Mouse (Mus musculus) forebrain, embryonic 15.5 days (tissue): ENCODE measurements around the gene Phkg2. TPM values are rescaled to one million over a fixed set of nuclear protein-coding genes. Genes with fewer than 3 reads are reported as not detected.
A peak's percentile ranks its signal among the peaks of the same experiment; 100 is the strongest.
"Not testable (repeated sequence)": the region's sequence is repeated elsewhere in the genome, so short reads cannot be mapped to it uniquely, and the experiment has no call there.

Source experiments
- ATAC-seq: fragments of 200-750 bp; cut with Nextera tagmentation; replicated peaks from 2 replicates; pipeline ENCODE4 v1.8.0; 2017; ENCODE audit warnings: mild to moderate bottlenecking, moderate TSS enrichment, moderate library complexity
- H3K27ac ChIP-seq: fragments of 300-500 bp; sonication (generic); replicated peaks from 2 replicates; pipeline ENCODE4 v1.5.1; 2015; ENCODE audit warnings: mild to moderate bottlenecking, inconsistent platforms
- H3K27me3 ChIP-seq: fragments of 300-500 bp; sonication (generic); 2 replicates; pipeline ENCODE4 v1.6.1; 2015; ENCODE audit warnings: inconsistent platforms
- H3K36me3 ChIP-seq: fragments of 300-500 bp; sonication (generic); 2 replicates; pipeline ENCODE4 v1.6.1; 2015; ENCODE audit warnings: mild to moderate bottlenecking, inconsistent platforms
- H3K4me1 ChIP-seq: fragments of 300-500 bp; sonication (generic); 2 replicates; pipeline ENCODE4 v1.6.1; 2015; ENCODE audit warnings: inconsistent platforms
- H3K4me2 ChIP-seq: fragments of 300-500 bp; sonication (generic); replicated peaks from 2 replicates; pipeline ENCODE4 v1.6.1; 2015; ENCODE audit warnings: mild to moderate bottlenecking, inconsistent platforms
- H3K4me3 ChIP-seq: fragments of 300-500 bp; sonication (generic); 2 replicates; pipeline ENCODE4 v1.5.1; 2015; ENCODE audit warnings: mild to moderate bottlenecking, inconsistent platforms
- H3K9ac ChIP-seq: fragments of 300-500 bp; sonication (generic); replicated peaks from 2 replicates; pipeline ENCODE4 v1.6.1; 2015; ENCODE audit warnings: mild to moderate bottlenecking, inconsistent platforms
- H3K9me3 ChIP-seq: fragments of 300-500 bp; sonication (generic); 2 replicates; pipeline ENCODE4 v1.6.1; 2016; ENCODE audit warnings: inconsistent platforms
- WGBS: fragments of 180-500 bp; shearing (Covaris S2); methylation state at CpG from one replicate; pipeline ENCODE4 v1.1.7; 2015; ENCODE audit warnings: mixed read lengths; 5-methylcytosine and 5-hydroxymethylcytosine counted together
- polyA plus RNA-seq: library from polyadenylated mRNA; unstranded; fragments of >200 nt; fragmentation: Nextera tagmentation; extraction: Ambion mirVana; gene quantifications from 2 replicates; pipeline ENCODE4 v1.2.1, GENCODE M21; 2015

The Phkg2 gene
- polyA plus RNA-seq, 1 experiment from 2014 or later, result 62.3 TPM

DNA sequence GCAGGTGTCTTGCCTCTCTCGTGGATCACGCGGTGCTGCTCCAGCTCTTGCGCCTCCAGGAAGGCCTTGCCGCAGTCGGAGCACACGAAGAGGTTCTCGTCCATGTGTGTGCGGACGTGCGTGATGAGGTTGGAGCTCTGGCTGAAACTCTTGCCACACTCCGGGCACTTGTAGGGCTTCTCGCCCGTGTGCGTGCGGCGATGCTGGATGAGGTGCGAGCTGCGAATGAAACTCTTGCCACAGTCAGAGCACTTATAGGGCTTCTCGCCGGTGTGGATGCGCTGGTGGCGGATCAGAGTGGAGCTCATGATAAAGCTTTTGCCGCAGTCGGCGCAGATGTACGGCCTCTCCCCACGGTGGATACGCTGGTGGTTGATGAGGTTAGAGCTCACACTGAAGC, 37.9 kb downstream of the Phkg2 start:
- H3K36me3 ChIP-seq, result peaks cover 62% of the 10 kb centered on the region
- peaks cover 19% of the 10 kb centered on the region for H3K4me1 ChIP-seq
- H3K4me3 ChIP-seq, result no peak overlapping the region
- no peak overlapping the region for H3K9ac ChIP-seq
- no peak overlapping the region for H3K4me2 ChIP-seq
- no peak overlapping the region for H3K27ac ChIP-seq
- no peaks in the 10 kb centered on the region for H3K9me3 ChIP-seq
- WGBS, result 95% methylated on average over 29 of the region's 29 CpGs
- no peak for ATAC-seq
- no peaks in the 10 kb centered on the region for H3K27me3 ChIP-seq

DNA sequence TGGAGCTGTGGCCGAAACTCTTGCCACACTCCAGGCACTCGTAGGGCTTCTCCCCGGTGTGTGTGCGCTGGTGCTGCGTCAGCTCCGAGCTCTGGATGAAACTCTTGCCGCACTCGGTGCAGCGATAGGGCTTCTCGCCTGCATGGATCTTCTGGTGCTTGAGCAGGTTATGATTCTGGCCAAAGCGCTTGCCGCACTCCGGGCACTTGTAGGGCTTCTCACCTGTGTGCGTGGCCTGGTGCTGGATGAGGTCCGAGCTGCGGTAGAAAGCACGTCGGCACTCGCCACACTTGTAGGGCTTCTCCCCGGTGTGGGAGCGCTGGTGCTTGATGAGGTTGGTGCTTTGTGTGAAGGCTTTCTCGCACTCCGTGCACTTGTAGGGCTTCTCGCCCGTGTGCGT, 38.4 kb downstream of the Phkg2 start:
- Histone ChIP-seq H3K9ac (no peak overlapping the region), H3K4me1 (peaks cover 24% of the 10 kb centered on the region), H3K27ac (no peak overlapping the region), H3K27me3 (no peaks in the 10 kb centered on the region), H3K36me3 (peaks cover 61% of the 10 kb centered on the region), H3K4me2 (no peak overlapping the region), H3K4me3 (no peak overlapping the region), H3K9me3 (no peaks in the 10 kb centered on the region)
- WGBS, result 95% methylated on average over 26 of the region's 26 CpGs
- no peak for ATAC-seq

- Histone ChIP-seq H3K4me2 (peak overlapping the region; percentile 94), H3K4me1 (peaks cover 33% of the 10 kb centered on the region), H3K27ac (no peak overlapping the region), H3K36me3 (peaks cover 41% of the 10 kb centered on the region), H3K27me3 (no peaks in the 10 kb centered on the region), H3K9me3 (no peaks in the 10 kb centered on the region), H3K9ac (no peak overlapping the region), H3K4me3 (peak overlapping the region; percentile 100)
- WGBS, result 87% methylated on average over 8 of the region's 8 CpGs
- no peak for ATAC-seq
Observed at GRCm38 (mm10) chr7:127613501-127613900, 40.4 kb downstream of the Phkg2 start.

DNA sequence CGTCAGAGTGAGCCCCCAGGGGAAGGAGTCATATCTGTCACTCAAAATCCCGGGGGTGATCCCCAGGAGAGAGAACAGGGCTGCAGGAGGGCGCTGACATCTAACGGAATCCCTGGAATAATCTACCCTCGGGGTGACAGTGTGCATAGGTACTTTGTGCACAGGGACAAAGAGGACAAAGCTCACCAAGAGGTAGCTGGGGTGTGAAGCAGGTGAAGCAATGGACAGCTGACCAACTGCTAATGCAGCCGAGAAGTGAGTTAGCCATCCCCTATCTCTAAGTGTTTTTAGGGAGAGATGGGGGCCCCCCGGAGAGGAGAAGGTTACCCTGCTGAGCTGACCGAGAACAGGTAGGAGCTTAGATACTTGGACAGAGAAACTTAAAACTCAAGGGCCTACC, 41.0 kb downstream of the Phkg2 start:
- 0 out of 2 replicates have a peak overlapping the region, but pooled peaks have one; percentile 89 for H3K27ac ChIP-seq
- H3K4me1 ChIP-seq, result peaks cover 33% of the 10 kb centered on the region
- H3K4me3 ChIP-seq, result peak overlapping the region; percentile 100
- peak overlapping the region; percentile 94 for H3K4me2 ChIP-seq
- WGBS, result 19% methylated on average over 8 of the region's 8 CpGs
- no peak for ATAC-seq
- no peaks in the 10 kb centered on the region for H3K27me3 ChIP-seq
- H3K36me3 ChIP-seq, result peaks cover 36% of the 10 kb centered on the region
- peak overlapping the region; percentile 81 for H3K9ac ChIP-seq
- H3K9me3 ChIP-seq, result no peaks in the 10 kb centered on the region

- peak; percentile 36 for ATAC-seq
- peaks cover 33% of the 10 kb centered on the region for H3K4me1 ChIP-seq
- H3K27ac ChIP-seq, result peak overlapping the region; percentile 89
- H3K4me3 ChIP-seq, result peak overlapping the region; percentile 100
- no peaks in the 10 kb centered on the region for H3K9me3 ChIP-seq
- H3K4me2 ChIP-seq, result peak overlapping the region; percentile 94
- H3K36me3 ChIP-seq, result peaks cover 31% of the 10 kb centered on the region
- no peaks in the 10 kb centered on the region for H3K27me3 ChIP-seq
- H3K9ac ChIP-seq, result peak overlapping the region; percentile 81
- under 1% methylated on average over 40 of the region's 44 CpGs for WGBS
Observed at GRCm38 (mm10) chr7:127614511-127614890, 41.4 kb downstream of the Phkg2 start.

DNA sequence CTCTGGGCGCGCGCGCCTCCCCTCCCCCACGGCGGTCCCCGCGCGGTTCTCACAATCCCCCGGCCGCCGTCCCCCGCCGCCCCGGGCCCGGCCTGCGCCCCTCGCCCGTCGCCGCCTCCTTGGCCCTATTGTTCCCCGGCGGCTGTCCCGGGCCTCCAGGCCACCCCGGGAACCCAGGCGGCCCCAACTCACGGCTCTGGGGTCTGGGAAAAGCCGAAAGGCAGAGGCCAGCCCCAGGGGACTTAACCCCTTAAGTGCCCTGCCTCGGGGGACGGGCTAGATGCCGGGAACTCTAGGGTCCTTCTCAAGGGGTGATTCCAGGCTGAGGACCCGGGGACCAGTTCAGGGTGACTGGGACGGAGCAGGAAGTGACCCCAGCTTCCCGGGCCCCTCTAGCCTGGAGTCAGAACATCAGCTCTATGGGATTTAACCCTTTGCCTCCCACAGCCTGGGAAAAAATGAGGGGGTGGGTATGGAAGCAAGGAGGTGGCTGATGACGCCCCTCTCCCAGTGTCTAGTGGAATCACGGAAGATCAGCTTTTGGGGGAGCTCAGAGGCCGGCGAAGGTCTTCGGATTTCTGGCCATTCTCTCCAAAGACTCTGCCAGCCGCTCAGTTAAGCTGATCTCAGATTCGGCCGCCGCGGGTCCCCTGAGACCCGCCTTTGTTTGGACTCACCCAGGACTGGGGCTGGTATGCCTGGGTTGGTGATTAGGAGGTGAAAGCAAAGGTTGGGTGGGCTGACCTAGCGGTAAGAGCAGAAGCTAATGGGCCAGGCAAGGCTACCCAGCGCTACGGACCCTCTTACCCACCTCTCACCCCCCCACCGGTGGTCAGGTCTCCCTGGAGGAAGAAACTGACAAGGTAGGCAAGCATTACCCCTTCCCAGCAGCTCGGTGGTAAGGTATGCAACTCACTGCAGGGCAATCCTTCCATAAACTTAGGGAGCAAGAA, 42.0 kb downstream of the Phkg2 start, which contains the start of gene Zfp629:
Gene Zfp629, minus strand, starts transcription at position 907 of the 953 bp plus-strand sequence.
- peak within 1 kb of the TSS; percentile 81 for H3K9ac ChIP-seq
- H3K27ac ChIP-seq, result peak within 1 kb of the TSS; percentile 89
- H3K4me1 ChIP-seq, result peaks cover 33% of the 10 kb centered on the region
- peaks cover 26% of the 10 kb centered on the region for H3K36me3 ChIP-seq
- WGBS, result under 1% methylated on average over 50 of the region's 50 CpGs
- no peaks in the 10 kb centered on the region for H3K27me3 ChIP-seq
- peak within 1 kb of the TSS; percentile 94 for H3K4me2 ChIP-seq
- peak within 1 kb of the TSS; percentile 100 for H3K4me3 ChIP-seq
- ATAC-seq, result peak; percentile 91
- no peaks in the 10 kb centered on the region for H3K9me3 ChIP-seq

DNA sequence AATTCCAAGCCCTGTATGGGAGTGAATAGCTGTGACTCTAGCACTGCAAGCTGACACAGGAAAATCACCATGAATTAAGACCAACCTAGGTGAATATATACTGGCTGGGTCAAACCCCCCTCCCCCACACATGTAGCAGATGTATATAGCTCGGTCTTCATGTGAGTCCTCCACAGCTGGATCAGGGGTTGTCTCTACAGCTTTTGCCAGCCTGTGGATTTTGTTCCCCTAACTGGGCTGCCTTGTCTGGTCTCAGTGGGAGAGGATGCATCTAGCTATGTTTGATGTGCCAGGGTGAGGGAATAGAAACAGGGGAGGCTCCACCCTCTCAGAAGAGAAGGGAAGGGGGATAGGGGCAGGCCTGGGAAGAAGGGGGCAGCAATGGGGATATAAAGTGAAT, 43.2 kb downstream of the Phkg2 start:
- Histone ChIP-seq H3K9ac (0 out of 2 replicates have a peak overlapping the region, but pooled peaks have one; percentile 81), H3K27me3 (no peaks in the 10 kb centered on the region), H3K9me3 (no peaks in the 10 kb centered on the region), H3K36me3 (peaks cover 14% of the 10 kb centered on the region), H3K4me2 (peak overlapping the region; percentile 94), H3K4me1 (peaks cover 33% of the 10 kb centered on the region), H3K4me3 (peak overlapping the region; percentile 100), H3K27ac (no peak overlapping the region)
- ATAC-seq, result no peak
- WGBS, result 69% methylated on average over 1 of the region's 1 CpGs

DNA sequence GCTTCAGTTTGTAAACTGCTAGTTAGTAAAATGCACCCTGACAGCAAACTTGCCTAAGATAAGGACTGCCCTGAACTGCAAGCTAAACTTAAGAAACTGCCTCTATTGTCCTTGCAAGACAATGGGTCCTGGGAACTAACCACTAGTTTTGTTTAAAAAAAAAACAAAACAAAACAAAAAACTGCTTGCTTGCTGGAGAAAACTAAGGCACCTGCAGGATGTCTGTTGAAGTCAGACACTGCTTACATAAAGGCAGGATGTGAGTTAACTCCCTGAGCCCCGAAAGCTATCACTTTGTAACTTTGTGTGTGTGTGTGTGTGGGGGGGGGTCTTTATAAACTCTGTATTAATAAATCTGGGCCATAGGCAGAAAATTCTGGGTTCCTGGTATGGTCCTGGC, 43.7 kb downstream of the Phkg2 start:
- peaks cover 9% of the 10 kb centered on the region for H3K36me3 ChIP-seq
- no peaks in the 10 kb centered on the region for H3K9me3 ChIP-seq
- no peak for ATAC-seq
- no peak overlapping the region for H3K4me2 ChIP-seq
- WGBS, result 81% methylated on average over 1 of the region's 1 CpGs
- peaks cover 33% of the 10 kb centered on the region for H3K4me1 ChIP-seq
- H3K27me3 ChIP-seq, result no peaks in the 10 kb centered on the region
- no peak overlapping the region for H3K27ac ChIP-seq
- H3K9ac ChIP-seq, result no peak overlapping the region
- H3K4me3 ChIP-seq, result no peak overlapping the region

- no peak for ATAC-seq
- Histone ChIP-seq H3K4me3 (no peak overlapping the region), H3K27me3 (no peaks in the 10 kb centered on the region), H3K27ac (no peak overlapping the region), H3K36me3 (no peaks in the 10 kb centered on the region), H3K9me3 (no peaks in the 10 kb centered on the region), H3K4me2 (no peak overlapping the region), H3K4me1 (peaks cover 33% of the 10 kb centered on the region), H3K9ac (no peak overlapping the region)
- 4% methylated on average over 2 of the region's 2 CpGs for WGBS
Observed at GRCm38 (mm10) chr7:127617962-127618361, 44.8 kb downstream of the Phkg2 start.

GRCm38 (mm10) chr7:127618402-127618801, 45.3 kb downstream of the Phkg2 start:
- H3K27me3 ChIP-seq, H3K4me3 ChIP-seq, H3K9me3 ChIP-seq, H3K36me3 ChIP-seq, H3K27ac ChIP-seq, ATAC-seq, H3K4me2 ChIP-seq, H3K9ac ChIP-seq: not testable (repeated sequence)
- WGBS, result 83% methylated on average over 7 of the region's 8 CpGs
- peaks cover 29% of the 10 kb centered on the region for H3K4me1 ChIP-seq

DNA sequence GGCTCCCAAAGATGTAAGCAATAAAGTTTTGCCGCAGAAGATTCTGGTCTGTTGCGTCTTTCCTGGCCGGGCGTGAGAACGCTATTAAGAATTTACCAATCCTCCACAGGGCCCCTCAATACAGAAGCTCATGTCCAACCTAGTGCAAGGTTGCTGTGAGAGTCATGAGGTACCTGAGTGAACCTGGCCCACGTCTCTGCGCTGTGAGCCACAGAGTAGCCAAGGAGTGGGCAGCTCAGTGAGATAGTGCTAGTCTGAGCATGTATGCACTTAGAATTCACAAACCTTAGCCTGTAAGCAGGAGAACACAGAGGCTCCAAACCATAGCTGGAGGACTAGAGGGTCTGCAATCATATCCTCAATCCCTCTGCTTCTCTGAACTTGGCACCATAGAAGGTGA, 52.9 kb downstream of the Phkg2 start:
- Histone ChIP-seq H3K27ac (no peak overlapping the region), H3K27me3 (no peaks in the 10 kb centered on the region), H3K4me3 (no peak overlapping the region), H3K4me2 (no peak overlapping the region), H3K9ac (no peak overlapping the region), H3K4me1 (no peaks in the 10 kb centered on the region), H3K9me3 (no peaks in the 10 kb centered on the region), H3K36me3 (no peaks in the 10 kb centered on the region)
- no peak for ATAC-seq
- 98% methylated on average over 7 of the region's 7 CpGs for WGBS

- no peak overlapping the region for H3K9ac ChIP-seq
- H3K4me1 ChIP-seq, result no peaks in the 10 kb centered on the region
- H3K27ac ChIP-seq, result no peak overlapping the region
- H3K27me3 ChIP-seq, result no peaks in the 10 kb centered on the region
- WGBS, result 89% methylated on average over 4 of the region's 4 CpGs
- no peaks in the 10 kb centered on the region for H3K9me3 ChIP-seq
- no peak overlapping the region for H3K4me3 ChIP-seq
- H3K36me3 ChIP-seq, result no peaks in the 10 kb centered on the region
- ATAC-seq, result no peak
- no peak overlapping the region for H3K4me2 ChIP-seq
Observed at GRCm38 (mm10) chr7:127626471-127626870, 53.3 kb downstream of the Phkg2 start.
